Mouse (Mus musculus) embryonic facial prominence, embryonic 11.5 days (tissue): ENCODE measurements around the gene E130308A19Rik. TPM values are rescaled to one million over a fixed set of nuclear protein-coding genes. Genes with fewer than 3 reads are reported as not detected.

ENCODE experiments used
- ATAC-seq: fragments of 200-750 bp; cut with Nextera tagmentation; replicated peaks from 2 replicates; pipeline ENCODE4 v1.8.0; 2017; ENCODE audit warnings: low read depth; ENCODE audit not compliant: insufficient number of reproducible peaks, low FRiP score, low TSS enrichment
- DNase-seq: peaks from one replicate; pipeline ENCODE4 v3.0.0-alpha.2; 2015; ENCODE audit warnings: low spot score
- H3K27ac ChIP-seq: fragments of 300-500 bp; sonication (generic); replicated peaks from 2 replicates; pipeline ENCODE4 v1.5.1; 2014; ENCODE audit warnings: mild to moderate bottlenecking, low read depth, low read length, control low read depth
- H3K27me3 ChIP-seq: fragments of 300-500 bp; sonication (generic); 2 replicates; pipeline ENCODE4 v1.6.1; 2014; ENCODE audit warnings: mild to moderate bottlenecking, low read length, moderate library complexity, mixed read lengths; ENCODE audit not compliant: control insufficient read depth, insufficient read depth
- H3K36me3 ChIP-seq: fragments of 300-500 bp; sonication (generic); replicated peaks from 2 replicates; pipeline ENCODE4 v1.6.1; 2014; ENCODE audit warnings: low read depth, mild to moderate bottlenecking, low read length, moderate library complexity, mixed read lengths; ENCODE audit not compliant: control insufficient read depth, insufficient read depth
- H3K4me1 ChIP-seq: fragments of 300-500 bp; sonication (generic); 2 replicates; pipeline ENCODE4 v1.6.1; 2014; ENCODE audit warnings: low read length, mixed read lengths; ENCODE audit not compliant: control insufficient read depth, insufficient read depth
- H3K4me2 ChIP-seq: fragments of 300-500 bp; sonication (generic); 2 replicates; pipeline ENCODE4 v1.6.1; 2014; ENCODE audit warnings: low read depth, mild to moderate bottlenecking, control low read depth, low read length, moderate library complexity
- H3K4me3 ChIP-seq: fragments of 300-500 bp; sonication (generic); 2 replicates; pipeline ENCODE4 v1.5.1; 2014; ENCODE audit warnings: low read depth, low read length, control low read depth
- H3K9ac ChIP-seq: fragments of 300-500 bp; sonication (generic); replicated peaks from 2 replicates; pipeline ENCODE4 v1.6.1; 2014; ENCODE audit warnings: mild to moderate bottlenecking, control low read depth, low read length
- H3K9me3 ChIP-seq: fragments of 300-500 bp; sonication (generic); replicated peaks from 2 replicates; pipeline ENCODE4 v1.6.1; 2016; ENCODE audit warnings: mild to moderate bottlenecking, low read length, inconsistent platforms, mixed read lengths; ENCODE audit not compliant: control insufficient read depth
- WGBS: fragments of 180-500 bp; shearing (Covaris S2); extraction: QIAGEN DNeasy Blood & Tissue Kit; methylation state at CpG from one replicate; pipeline ENCODE4 v1.1.7; 2014; 5-methylcytosine and 5-hydroxymethylcytosine counted together
- polyA plus RNA-seq: library from polyadenylated mRNA; unstranded; fragments of >200 nt; fragmentation: Nextera tagmentation; extraction: Ambion mirVana; gene quantifications from 2 replicates; pipeline ENCODE4 v1.2.1, GENCODE M21; 2014

The E130308A19Rik gene
- polyA plus RNA-seq, 1 experiment from 2014 or later, result 30.5 TPM

- H3K36me3 ChIP-seq, result no peaks in the 10 kb centered on the region
- WGBS, result 66% methylated on average over 5 of the region's 5 CpGs
- no peak overlapping the region for H3K9ac ChIP-seq
- H3K4me2 ChIP-seq, result no peak overlapping the region
- no peaks in the 10 kb centered on the region for H3K27me3 ChIP-seq
- no peak overlapping the region for H3K4me3 ChIP-seq
- H3K4me1 ChIP-seq, result no peaks in the 10 kb centered on the region
- H3K27ac ChIP-seq, result no peak overlapping the region
- DNase-seq (no peak), ATAC-seq (no peak)
- H3K9me3 ChIP-seq, result no peaks in the 10 kb centered on the region
These were observed 101.3 kb downstream of the E130308A19Rik start for GRCm38 (mm10) chr4:59727187-59727877.

GRCm38 (mm10) chr4:59727878-59728261, 101.9 kb downstream of the E130308A19Rik start:
- H3K27ac ChIP-seq, result no peak overlapping the region
- H3K9me3 ChIP-seq, result no peaks in the 10 kb centered on the region
- 83% methylated on average over 9 of the region's 9 CpGs for WGBS
- no peak overlapping the region for H3K4me2 ChIP-seq
- ATAC-seq (no peak), DNase-seq (no peak)
- no peaks in the 10 kb centered on the region for H3K27me3 ChIP-seq
- H3K9ac ChIP-seq, result no peak overlapping the region
- H3K4me1 ChIP-seq, result no peaks in the 10 kb centered on the region
- no peak overlapping the region for H3K4me3 ChIP-seq
- H3K36me3 ChIP-seq, result no peaks in the 10 kb centered on the region

- no peak for DNase-seq
- Histone ChIP-seq H3K9me3 (no peaks in the 10 kb centered on the region), H3K4me1 (no peaks in the 10 kb centered on the region), H3K27ac (no peak overlapping the region), H3K9ac (no peak overlapping the region), H3K4me3 (no peak overlapping the region), H3K4me2 (no peak overlapping the region), H3K27me3 (no peaks in the 10 kb centered on the region), H3K36me3 (no peaks in the 10 kb centered on the region)
- ATAC-seq, result no peak
- WGBS, result 88% methylated on average over 2 of the region's 2 CpGs
These were observed 102.8 kb downstream of the E130308A19Rik start for GRCm38 (mm10) chr4:59728839-59729238.

- no peak overlapping the region for H3K4me2 ChIP-seq
- no peaks in the 10 kb centered on the region for H3K9me3 ChIP-seq
- ATAC-seq, result no peak
- H3K36me3 ChIP-seq, result no peaks in the 10 kb centered on the region
- 93% methylated on average over 7 of the region's 7 CpGs for WGBS
- no peak for DNase-seq
- H3K4me3 ChIP-seq, result no peak overlapping the region
- no peaks in the 10 kb centered on the region for H3K27me3 ChIP-seq
- H3K27ac ChIP-seq, result no peak overlapping the region
- H3K9ac ChIP-seq, result no peak overlapping the region
- H3K4me1 ChIP-seq, result no peaks in the 10 kb centered on the region
These were observed 105.5 kb downstream of the E130308A19Rik start for GRCm38 (mm10) chr4:59731544-59731943.

GRCm38 (mm10) chr4:59739321-59739720, 113.3 kb downstream of the E130308A19Rik start:
- no peaks in the 10 kb centered on the region for H3K27me3 ChIP-seq
- WGBS, result 97% methylated on average over 4 of the region's 4 CpGs

GRCm38 (mm10) chr4:59739882-59740281, 113.9 kb downstream of the E130308A19Rik start:
- 69% methylated on average over 2 of the region's 2 CpGs for WGBS
- ATAC-seq, result no peak
- no peaks in the 10 kb centered on the region for H3K36me3 ChIP-seq

More at GRCm38 (mm10) chr4:59739321-59739720, 113.3 kb downstream of the E130308A19Rik start:
- Histone ChIP-seq H3K4me1 (no peaks in the 10 kb centered on the region), H3K9me3 (no peaks in the 10 kb centered on the region), H3K4me2 (no peak overlapping the region), H3K9ac (no peak overlapping the region), H3K36me3 (no peaks in the 10 kb centered on the region), H3K27ac (no peak overlapping the region), H3K4me3 (no peak overlapping the region)
- DNase-seq (no peak), ATAC-seq (no peak)

GRCm38 (mm10) chr4:59753491-59754140, 127.6 kb downstream of the E130308A19Rik start:
- no peak overlapping the region for H3K27ac ChIP-seq
- no peak for ATAC-seq

More at GRCm38 (mm10) chr4:59739882-59740281, 113.9 kb downstream of the E130308A19Rik start:
- Histone ChIP-seq H3K9ac (no peak overlapping the region), H3K4me3 (no peak overlapping the region), H3K4me2 (no peak overlapping the region), H3K27ac (no peak overlapping the region), H3K4me1 (no peaks in the 10 kb centered on the region), H3K9me3 (no peaks in the 10 kb centered on the region), H3K27me3 (no peaks in the 10 kb centered on the region)
- DNase-seq, result no peak

GRCm38 (mm10) chr4:59756332-59757082, 130.5 kb downstream of the E130308A19Rik start:
- H3K4me3 ChIP-seq, result no peak overlapping the region
- no peak for DNase-seq
- no peaks in the 10 kb centered on the region for H3K36me3 ChIP-seq
- no peaks in the 10 kb centered on the region for H3K27me3 ChIP-seq
- H3K9me3 ChIP-seq, result no peaks in the 10 kb centered on the region
- no peak for ATAC-seq
- WGBS, result 92% methylated on average over 9 of the region's 9 CpGs
- H3K4me2 ChIP-seq, result no peak overlapping the region
- no peak overlapping the region for H3K27ac ChIP-seq
- H3K9ac ChIP-seq, result no peak overlapping the region
- H3K4me1 ChIP-seq, result no peaks in the 10 kb centered on the region

More at GRCm38 (mm10) chr4:59753491-59754140, 127.6 kb downstream of the E130308A19Rik start:
- no peaks in the 10 kb centered on the region for H3K9me3 ChIP-seq
- DNase-seq, result no peak
- H3K4me1 ChIP-seq, result no peaks in the 10 kb centered on the region
- H3K9ac ChIP-seq, result no peak overlapping the region
- H3K4me2 ChIP-seq, result no peak overlapping the region
- H3K4me3 ChIP-seq, result no peak overlapping the region
- H3K27me3 ChIP-seq, result no peaks in the 10 kb centered on the region
- whole genome bisulfite sequencing, result 72% methylated on average over 13 of the region's 13 CpGs
- no peaks in the 10 kb centered on the region for H3K36me3 ChIP-seq
